Mouse (Mus musculus) gastrocnemius, adult 8-10 months (tissue): ENCODE data around the gene Prss45. TPM values are rescaled to one million over a fixed set of nuclear protein-coding genes. Genes with fewer than 3 reads are reported as not detected.

Experiments used
- total RNA-seq, 4 experiments: library from RNA; stranded (reverse); gene quantifications; 2 replicates each; pipeline ENCODE4 v1.2.4; 2022

The Prss45 gene
- total RNA-seq, 4 experiments from 2014 or later: not detected

Other genes starting within 250 kb of the Prss45 start
- gene Nradd, start 210.1 kb upstream of the Prss45 start, total RNA-seq: under 1 TPM; 0.27 to 0.88 (median 0.44) TPM
- gene Nbeal2, start 180.4 kb upstream of the Prss45 start, total RNA-seq: 1 to 10 TPM; 2.1 to 4.2 (median 3.1) TPM
- gene Ccdc12, start 178.1 kb upstream of the Prss45 start, total RNA-seq: 10 to 100 TPM; 38.8 to 53.8 (median 47.0) TPM
- 100 to 1,000 TPM; 644 to 855 (median 660) TPM for gene Myl3, start 92.7 kb upstream of the Prss45 start, total RNA-seq
- 1 to 10 TPM in 2 of 4 experiments, under 1 TPM in 2; 0.44 to 1.4 (median 1.0) TPM for gene Pth1r, start 87.4 kb upstream of the Prss45 start, total RNA-seq
- gene Prss42, start 36.4 kb upstream of the Prss45 start, total RNA-seq: not detected
- gene Prss44, start 20.6 kb upstream of the Prss45 start, total RNA-seq: not detected
- not detected for gene Prss43, start 7.9 kb upstream of the Prss45 start, total RNA-seq
- not detected for gene Prss46, start 9.9 kb downstream of the Prss45 start, total RNA-seq
- gene Prss50, start 23.4 kb downstream of the Prss45 start, total RNA-seq: not detected
- gene Als2cl, start 45.3 kb downstream of the Prss45 start, total RNA-seq: 1 to 10 TPM; 2.6 to 3.2 (median 2.9) TPM
- gene Tmie, start 45.5 kb downstream of the Prss45 start, total RNA-seq: under 1 TPM; 0.41 to 0.81 (median 0.64) TPM
- gene Fam240a, start 82.3 kb downstream of the Prss45 start, total RNA-seq: 1 to 10 TPM in 2 of 4 experiments, under 1 TPM in 2; 0.65 to 2.2 (median 0.90) TPM
- not detected for gene Tdgf1, start 111.6 kb downstream of the Prss45 start, total RNA-seq
- 100 to 1,000 TPM in 1 of 4 experiments, 10 to 100 TPM in 3; 84.4 to 106 (median 97.6) TPM for gene Lrrc2, start 117.0 kb downstream of the Prss45 start, total RNA-seq
- 1 to 10 TPM in 1 of 4 experiments, under 1 TPM in 3; 0.60 to 1.2 (median 0.76) TPM for gene Rtp3, start 156.0 kb downstream of the Prss45 start, total RNA-seq
- gene Ltf, start 184.7 kb downstream of the Prss45 start, total RNA-seq: not detected
- gene Ccrl2, start 222.9 kb downstream of the Prss45 start, total RNA-seq: 10 to 100 TPM in 1 of 4 experiments, 1 to 10 TPM in 3; 4.4 to 10.9 (median 5.2) TPM